Mouse (Mus musculus) adipocyte (in vitro differentiated cells): ENCODE results near the gene Plk3.

ENCODE experiments used
- DNase-seq: peaks from one replicate; pipeline ENCODE4 v3.0.0-alpha.2; 2016; ENCODE audit warnings: low spot score

Gene Plk3

DNA sequence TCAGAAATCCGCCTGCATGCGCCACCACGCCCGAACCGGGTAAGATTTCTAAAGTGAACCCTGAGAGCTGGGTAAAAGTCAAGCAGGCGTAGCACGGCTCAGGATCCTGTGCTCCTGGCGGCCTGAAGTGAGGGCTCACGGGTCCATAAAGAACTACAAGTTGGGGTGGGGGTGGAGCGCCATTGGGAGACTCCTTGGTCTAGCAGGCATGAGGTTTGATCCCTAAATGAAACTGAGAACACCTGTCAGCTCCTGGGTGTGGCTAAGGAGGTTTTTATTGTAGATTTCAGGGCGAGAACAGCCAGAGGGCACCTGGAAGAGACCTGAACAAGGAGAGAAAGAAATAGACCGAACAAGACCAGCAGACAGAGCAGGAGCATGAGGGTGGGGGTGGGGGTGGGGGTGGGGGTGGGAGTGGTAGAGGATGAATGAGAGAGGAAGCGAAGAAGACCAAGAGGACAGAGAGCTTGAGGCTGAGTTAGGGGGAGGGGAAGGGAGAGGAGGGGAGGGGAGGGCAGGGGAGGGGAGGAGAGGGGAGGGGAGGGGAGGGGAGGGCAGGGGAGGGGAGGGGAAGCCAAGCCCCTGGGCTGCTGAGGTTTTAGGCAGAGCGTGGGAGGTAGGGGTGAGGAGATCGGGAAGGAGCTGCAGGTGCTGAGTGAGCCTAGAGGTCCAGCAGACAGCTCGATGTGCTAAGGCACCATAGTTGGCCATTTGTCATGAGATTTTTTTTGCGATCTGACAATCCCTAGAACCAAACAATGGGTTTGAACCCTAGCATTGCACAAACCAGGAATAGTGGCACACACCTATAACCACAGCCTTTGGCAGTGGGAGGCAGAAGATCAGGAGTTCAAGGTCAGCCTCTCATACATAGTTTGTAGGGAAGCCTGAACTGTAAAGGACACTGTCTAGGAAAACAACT is 4.8 kb upstream of the Plk3 start:
- DNase-seq: no peak

DNA sequence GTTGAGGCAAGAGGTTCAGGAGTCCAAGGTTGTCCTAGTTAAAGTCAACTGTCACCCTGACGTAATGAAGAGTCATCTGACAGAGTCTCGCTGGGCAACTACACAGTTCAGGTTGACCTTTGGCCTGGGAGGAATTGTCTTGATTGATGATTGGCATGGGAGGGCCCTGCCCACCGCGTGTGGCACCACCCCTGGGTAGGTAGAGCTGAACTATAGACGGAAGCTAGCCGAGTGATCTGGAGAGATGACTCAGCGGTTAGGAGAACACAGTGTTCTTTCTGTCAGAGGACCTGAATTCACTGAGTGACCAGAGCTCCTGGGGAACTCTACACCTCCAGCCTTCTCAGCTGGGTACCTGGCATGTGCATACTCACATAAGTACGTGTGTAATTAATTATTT is 2.3 kb upstream of the Plk3 start:
- peak; percentile 52 for DNase-seq

DNA sequence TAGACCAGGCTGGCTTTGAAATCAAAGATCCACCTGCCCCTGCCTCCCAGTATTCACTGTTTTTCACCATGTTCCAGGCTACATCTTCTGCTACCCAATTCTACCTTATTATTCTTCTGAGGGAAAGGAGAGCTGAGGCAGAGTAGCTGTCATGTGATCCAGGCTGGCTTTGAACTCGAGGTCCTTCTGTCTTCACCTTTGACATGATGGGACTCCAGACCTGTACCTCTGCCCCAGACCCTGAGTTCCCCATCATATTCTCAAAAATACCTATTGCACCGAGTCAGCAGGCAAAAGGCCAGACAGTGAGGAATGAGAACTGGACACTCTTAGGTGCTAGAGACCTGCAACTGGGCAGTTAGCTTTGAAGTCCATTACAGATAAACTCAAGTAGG is 835 bp upstream of the Plk3 start:
- no peak for DNase-seq

DNA sequence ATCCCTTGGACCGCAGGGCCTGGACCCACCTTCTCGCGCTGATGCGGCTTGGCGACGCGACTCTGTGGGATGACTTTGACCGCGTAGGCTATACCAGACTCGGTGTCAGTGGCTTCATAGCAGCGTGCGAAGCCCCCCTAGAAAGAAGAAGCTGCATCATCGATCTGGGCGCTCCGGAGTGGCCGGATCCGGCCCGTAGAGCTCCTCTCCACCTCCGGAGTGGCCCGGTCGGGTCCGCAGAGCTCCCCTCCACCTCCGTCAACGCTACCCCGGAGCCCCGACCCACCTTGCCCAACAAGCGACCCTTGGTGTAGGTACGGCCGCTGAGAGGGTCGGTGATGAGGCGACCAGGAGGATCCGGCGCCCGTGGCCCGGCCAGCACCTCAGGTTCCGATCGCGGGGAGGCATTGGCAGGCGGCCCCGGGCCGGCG is 382 bp downstream of the Plk3 start:
- no peak for DNase-seq

DNA sequence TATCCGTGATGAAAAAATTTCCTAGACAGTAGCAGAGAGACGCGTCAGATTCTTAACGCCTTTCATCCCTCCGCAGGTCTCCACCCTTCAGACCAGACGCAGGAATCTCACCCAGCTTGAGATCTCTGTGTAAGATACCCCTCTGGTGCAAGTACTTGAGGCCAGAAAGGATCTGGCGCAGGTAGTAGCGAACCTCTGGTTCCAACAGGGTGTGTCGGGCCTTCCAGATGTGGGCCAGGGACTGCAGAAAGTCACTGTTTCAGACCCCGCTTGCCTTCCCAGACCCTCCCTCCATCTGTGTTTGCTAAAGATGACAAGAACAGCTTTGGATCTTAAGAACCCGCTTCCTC is 994 bp downstream of the Plk3 start:
- DNase-seq: no peak

DNA sequence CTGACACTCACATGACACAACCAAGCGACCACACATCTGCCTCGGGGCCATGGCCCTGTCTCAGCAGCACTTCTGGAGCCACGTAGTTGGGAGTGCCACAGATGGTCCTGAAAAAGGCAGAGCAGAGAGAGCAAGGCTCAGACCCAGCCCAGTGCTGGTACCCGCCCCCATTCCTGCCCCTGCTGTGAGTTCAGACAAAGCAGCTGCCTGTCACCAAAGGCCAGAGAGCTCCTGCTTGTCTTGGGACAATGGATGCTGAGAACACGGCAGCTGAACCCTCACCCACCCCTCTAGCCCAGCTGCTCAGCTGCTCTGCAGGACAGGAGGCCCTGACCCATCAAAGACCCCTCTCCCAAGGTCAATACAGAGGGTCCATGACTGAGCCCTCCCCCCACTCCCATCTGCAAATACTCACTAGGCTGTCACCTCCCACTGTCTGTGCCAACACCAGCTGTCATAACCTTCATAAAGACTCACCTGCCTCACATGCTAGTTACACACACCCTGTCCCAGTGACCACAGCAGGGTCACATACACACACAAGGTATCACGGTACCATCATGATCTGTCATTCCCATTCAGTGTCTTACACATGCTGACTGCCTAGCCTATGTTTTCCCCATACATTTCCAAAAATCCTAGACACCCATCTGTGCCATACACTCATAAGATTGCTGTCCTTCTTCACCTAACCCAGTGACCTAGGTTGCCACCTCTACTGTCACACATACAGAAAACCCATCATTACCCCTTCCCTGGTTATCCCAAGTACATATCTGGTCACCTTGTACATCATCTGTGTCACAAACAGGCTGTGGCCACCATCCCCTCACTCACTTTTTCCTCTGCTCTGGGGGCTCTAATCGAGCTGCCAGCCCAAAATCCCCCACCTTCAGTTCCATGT is 1.6 kb downstream of the Plk3 start:
- no peak for DNase-seq

DNA sequence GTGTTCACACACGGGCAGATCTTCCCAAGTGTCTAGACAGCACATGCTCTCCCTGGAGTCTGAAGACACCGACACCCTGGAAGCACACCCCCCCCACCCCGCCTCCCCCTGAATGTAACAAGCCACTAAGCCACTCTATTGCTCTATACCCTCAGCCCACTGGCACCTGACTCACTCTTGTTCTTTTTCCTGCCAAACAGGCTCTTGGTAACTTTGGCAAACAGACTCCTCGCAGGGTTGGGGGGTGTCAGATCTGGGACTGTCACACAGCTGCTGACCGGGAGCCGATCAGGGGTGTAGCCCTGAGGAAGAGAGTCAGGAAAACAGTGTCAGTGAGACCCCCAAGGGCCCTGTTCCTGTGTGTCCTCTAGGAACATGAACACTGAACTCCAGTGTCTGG is 2.6 kb downstream of the Plk3 start:
- no peak for DNase-seq

DNA sequence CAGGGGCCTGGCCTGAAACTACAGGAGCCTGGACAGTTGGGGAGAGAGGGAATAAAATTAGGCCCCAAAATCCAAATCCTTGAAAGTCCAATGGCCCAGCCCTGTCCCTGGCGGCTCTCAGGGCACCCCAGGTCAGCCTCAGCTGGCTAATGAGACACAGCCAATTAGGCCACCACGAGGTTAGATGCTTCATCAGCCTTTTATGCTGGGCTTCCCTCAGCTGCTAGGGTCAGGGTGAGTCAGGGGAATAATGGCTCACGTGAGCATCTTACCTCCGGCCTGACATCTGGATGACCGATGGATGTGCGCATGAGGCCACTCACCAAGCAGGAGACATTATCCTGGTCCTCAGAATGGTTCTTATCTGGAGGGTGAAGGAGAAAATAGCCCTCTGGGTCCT is 3.0 kb downstream of the Plk3 start:
- no peak for DNase-seq

DNA sequence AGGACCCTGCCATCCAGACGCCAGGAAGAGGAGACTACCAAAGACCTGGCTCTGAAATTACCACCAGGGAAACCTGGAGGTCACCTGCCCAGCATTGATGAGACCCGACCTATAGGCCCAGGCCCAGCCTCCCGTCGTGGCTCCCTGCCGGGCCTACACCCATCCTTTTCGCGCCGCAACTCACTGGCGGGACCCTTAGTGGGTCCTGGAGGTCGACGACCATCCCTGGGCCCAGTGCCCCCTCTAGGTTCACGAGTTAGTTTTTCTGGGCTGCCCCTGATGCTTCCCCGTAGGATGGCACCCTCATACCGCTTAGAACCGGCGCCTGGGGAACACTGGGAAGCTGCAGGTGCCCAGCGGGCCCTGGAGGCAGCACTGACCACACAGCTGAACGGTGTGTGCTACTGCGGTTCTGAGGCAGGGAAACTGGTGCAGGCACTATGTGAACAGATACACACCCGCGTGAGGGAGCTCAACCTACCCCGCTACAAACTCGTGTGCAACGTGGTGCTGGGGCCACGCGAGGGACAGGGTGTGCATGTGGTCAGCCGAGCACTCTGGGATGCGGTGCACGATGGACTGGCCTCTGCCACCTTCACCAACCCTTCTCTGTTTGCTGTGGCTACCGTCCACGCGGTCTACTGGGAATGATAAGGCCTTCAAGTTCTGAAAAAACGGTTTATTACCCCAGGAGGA is 5.6 kb downstream of the Plk3 start:
- no peak for DNase-seq

DNA sequence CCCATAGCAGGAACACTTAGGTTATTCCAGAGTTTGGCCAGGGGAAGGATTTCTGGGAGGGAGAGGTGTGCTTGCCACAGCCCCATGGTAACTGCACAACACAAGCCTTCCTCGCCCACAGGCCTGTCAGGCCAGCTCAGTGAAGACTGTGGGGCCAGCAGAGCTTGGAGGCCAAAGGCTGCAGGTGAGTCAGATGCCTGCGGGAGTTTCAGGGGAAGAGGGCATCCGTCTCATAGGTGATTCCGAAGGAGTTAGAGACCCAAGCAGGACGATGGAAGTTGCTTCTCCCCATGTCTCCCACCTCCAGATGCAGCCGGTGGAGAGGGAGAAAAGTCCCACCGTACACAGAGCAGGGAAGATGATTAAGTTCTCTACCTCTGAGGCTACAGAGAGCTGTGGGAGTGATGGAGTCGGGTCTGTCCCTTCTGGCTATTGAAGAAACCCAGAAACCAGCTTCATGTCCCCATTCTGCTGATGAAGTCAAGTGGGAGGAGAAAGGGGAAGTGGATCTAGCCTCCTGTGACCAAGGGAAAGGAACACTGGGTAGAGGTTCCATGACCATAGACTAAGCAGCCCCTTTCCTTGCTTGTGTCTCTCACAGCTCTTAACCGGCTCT is 7.0 kb downstream of the Plk3 start, which contains the start of gene Tctex1d4:
TSS of gene Tctex1d4 (plus strand) at position 120 of the 616 bp plus-strand sequence.
- DNase-seq: no peak

DNA sequence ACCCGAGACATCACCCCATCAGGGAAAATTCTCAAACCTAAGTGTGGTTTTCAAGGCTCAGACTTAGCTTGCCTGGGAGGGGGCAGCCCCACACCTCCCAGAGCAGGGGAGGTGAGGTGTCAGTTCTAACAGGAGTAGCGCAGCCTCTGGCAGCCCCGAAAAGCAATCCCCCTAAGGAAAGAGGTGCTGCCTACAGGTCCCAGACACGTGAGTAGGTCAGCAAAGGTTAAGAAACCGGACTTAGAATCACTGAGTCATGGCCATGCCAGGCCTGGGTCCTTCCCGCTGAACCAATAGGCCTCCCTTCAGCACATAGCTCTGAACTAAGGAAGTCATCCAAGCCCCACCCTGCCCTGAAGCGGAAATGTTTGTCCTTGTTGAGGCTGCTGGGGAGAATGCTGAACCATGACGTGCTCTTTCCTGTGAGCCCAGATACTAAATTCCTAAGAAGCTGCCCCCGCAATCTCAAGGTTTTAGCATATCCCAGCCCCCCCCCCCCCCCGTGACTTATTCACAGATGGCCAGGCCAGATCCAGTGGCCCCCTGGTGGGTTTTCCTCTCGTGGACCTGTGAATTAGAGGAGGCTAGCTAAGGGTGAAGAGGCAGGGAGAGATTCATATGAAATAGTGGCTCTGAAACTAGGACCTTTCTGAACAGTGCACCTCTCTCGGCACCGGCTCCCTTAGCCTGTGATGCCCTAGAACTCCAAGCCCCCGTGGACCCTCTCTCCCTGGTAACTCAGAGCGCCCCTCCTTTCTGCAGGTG is 7.7 kb downstream of the Plk3 start:
- peak; percentile 83 for DNase-seq

DNA sequence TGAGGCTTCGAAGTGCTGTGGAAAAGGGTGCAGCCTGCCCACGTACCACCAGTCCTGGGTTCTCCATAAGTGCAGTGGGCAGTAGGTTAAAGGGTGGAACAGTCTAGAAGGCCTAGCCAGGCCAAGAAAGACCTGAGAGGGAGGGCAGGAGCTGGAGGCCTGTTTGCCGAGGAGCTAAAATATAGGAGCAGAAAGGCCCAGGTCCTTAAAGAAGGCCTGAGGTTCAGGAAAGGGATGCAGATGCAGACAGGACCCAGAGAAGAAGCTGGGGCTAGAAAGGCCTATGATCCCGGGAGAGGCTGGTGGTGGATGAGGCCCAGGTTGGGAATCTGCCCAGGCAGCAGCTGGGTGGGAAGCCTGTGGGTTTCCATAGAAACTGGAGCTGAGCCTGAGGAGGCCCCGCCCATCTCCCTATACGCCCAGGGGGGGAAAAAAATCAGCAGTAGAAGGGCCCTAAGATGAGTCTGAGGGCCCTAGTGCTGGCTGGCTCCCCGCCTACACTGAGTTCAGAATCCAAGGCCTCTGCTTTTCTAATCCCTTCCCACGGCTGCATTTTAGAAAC is 8.3 kb downstream of the Plk3 start, which contains the start of gene Btbd19:
TSS of gene Btbd19 (minus strand) at position 378 of the 562 bp plus-strand sequence.
- DNase-seq: peak; percentile 75

DNA sequence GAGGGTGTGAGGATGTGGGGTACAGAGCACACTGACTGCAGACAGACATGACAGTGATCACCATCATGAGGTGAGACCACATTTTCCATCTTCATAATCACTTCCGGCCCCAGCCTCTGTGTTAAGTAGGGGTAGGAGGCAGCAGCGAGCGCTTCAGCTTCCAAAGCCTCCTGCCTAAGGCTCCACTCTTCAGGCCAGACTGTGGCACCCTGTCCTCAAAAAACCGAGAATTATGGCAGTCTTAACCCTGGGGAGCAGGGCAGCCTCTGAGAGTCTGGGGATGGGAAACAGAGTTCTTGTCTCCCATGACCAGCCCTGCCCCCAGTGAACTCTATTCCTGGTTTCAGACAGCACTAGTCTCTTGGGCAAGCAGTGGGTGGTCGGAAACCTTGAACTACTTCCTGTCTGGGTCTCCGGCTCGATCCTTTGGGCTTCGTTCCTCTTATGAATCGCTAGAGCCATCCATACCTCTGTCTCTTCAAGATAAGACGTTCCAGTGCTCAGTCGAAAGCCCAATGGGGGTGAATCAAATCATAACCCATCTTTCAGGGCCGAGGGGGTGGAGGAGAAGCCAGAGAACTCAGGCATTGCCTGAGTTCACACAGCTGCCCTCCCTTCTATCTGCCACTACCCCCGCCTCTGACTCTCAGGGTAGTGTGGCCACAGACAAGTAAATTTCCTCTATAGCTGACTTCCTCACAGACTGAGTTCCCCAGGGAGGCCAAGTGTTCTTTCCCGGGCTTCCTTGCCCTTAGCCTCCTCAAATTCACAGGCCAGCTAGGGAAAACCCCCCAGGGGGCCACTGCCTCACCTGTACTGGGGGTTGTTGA is 9.0 kb downstream of the Plk3 start:
- DNase-seq: peak; percentile 73

DNA sequence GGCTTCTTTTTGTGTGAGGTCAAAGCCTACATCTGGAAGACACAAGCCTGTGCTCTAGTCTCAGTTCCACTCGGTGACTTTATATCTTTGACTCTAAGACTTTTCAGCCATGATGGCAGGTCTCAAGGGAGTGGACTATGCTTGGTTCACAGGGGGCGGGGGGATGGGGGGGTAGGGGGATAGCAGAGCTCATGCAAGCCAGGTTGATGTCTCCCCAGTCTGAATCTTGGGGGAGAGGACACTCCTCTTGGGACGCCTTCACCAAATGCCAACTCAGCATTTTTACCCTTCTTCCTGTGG is 9.6 kb downstream of the Plk3 start:
- no peak for DNase-seq

DNA sequence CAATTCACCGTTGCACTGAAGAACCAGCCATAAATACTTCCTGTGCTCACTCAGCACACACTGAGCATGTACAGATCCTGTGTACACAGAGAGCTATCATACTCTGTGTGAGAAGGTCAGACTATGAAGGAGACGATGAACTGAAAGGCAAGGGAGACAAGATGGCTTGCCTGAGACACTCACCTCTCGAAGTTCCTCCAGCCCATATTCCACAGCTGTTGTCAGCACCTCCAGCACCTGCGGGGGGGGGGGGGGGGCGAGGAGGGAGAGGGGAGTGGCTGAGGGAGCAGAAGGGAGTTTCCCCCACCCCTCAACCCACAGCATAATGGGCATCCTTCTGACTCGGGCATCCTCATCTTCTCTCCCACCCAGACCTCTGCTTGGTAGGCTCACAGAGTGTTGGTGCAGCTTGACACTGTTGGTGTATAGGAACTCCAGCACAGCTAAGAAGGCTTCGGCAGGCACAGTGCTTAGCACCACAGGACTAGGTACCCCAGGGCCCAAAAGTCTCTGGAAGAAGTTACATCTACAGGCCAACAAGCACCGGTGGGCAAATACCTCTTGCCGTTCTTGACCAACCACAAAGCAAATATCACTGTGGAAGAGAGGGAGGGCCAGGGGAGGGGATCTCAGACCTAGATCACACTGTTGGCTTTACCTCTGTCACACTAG is 10.1 kb downstream of the Plk3 start:
- DNase-seq: no peak

DNA sequence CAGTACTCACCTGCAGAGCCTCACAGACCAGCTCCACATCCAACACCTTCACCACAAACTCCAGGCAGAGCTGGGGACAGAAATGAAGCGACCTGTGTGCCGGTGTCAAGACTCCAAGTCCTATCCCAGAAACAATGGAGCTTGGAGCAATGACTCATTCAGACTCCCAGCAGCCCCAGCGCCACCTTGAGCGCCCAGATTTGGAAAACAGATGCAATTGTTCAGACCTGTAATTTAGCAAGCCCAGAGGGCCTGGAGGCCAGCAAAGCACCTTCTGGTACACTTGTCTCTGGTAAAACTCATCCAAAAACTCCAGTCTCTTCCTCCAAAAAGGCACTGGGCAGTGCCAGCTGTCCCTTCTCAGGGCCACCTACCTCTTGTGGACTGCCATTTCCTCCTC is 11.6 kb downstream of the Plk3 start:
- DNase-seq: no peak

DNA sequence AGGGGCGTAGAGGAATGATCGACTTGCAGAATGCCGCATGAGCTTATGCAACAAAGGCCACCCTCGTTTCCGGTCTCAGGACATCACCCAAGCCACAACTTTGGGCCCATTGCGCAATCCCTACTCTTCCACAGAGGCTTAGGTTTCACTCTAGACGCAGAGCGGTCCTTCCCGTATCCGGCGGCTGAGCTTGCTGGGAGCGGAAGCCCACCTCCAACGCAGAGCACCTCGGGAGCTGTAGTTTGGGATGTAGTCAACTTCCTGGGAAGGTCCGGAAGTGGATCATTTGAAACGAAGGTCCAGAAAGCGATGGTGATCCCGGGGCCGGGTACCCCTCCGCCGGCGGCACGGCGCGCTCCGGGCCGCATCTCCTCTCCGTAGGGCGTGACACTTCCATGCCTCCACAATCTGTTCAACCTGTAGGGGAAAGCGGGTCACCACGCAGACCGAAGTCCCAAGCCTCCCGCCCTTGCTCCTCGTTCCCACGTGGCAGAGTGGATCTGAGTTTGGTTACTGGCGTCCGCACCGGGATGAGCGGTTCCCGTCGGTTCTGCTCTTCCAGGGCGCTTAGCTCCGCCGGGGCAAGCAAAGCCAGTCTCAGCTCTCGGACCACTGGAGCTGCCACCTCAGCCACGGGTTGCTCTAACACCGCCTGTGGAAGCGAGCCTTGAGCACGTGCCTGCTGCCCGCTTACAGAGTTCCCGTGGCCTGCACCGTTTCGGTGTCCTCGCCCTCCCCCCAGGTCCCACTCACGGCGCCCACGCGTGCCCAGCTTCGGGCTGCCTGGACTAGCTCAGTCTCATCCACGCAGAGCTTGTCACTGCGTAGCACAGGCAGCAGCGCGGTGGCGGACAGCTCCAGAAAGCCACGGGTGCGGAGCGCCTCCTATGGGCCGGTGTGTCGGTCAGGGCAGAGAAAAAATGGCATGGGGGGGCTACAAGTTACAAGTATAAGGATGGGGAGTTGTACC is 13.0 kb downstream of the Plk3 start:
- DNase-seq: peak; percentile 99

DNA sequence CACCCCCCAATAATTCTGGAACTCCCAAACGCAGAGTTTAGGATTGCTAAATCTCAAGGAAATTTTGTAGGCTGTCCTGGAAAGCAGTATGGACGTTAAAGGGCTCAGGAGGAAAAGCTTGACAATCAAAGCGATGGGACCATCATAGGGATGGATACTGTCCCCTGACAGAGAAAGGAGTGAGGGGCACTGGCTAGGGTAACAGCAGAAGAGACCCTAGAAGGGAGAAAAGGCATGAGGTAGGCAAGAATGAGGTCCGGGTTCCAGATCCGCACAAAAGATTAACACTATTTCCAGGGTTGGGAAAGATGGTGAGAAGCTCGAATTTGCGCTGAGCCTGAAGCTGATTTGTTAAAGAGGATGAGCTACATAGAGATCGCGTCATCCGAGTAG is 13.7 kb downstream of the Plk3 start:
- DNase-seq: no peak
